Mouse (Mus musculus): ENCODE data around the gene Lbr.

GRCm38 (mm10) chr1:181850441-181850840, 7.6 kb upstream of the Lbr start:
- TF ChIP-seq CHD2 (IDR thresholded peaks at IDR 0.05; ENCODE audit: low read depth, low read length) (no peak), ZC3H11A (IDR thresholded peaks at IDR 0.05; ENCODE audit: borderline replicate concordance, low read depth, low read length) (no peak), ZNF384 (IDR thresholded peaks at IDR 0.05; ENCODE audit: low read depth, low read length) (no peak)
